Mouse (Mus musculus): ENCODE results near the gene Gm49373. TPM values are rescaled to one million over a fixed set of nuclear protein-coding genes. Genes with fewer than 3 reads are reported as not detected.
"Not testable (repeated sequence)": the region's sequence is repeated elsewhere in the genome, so short reads cannot be mapped to it uniquely, and the experiment has no call there.

Gm49373 gene
- polyA plus RNA-seq, 1 experiment, result 1.4 TPM

- H3K4me3 ChIP-seq (ENCODE audit: low read depth, low read length), result no peak overlapping the region
- H3K4me1 ChIP-seq (ENCODE audit: control insufficient read depth, insufficient read depth, low read length), result peaks cover 3% of the 10 kb centered on the region
- no peak overlapping the region for H3K9ac ChIP-seq (ENCODE audit: low read depth, poor library complexity, severe bottlenecking)
- H3K9me3 ChIP-seq (replicated peaks; ENCODE audit: control insufficient read depth, insufficient read depth, low read length, poor library complexity, severe bottlenecking), result no peaks in the 10 kb centered on the region
- TF ChIP-seq POLR2A (IDR thresholded peaks at IDR 0.05; ENCODE audit: insufficient read depth, low read length) (no peak), CTCF (IDR thresholded peaks at IDR 0.05; ENCODE audit: low read depth, low read length) (no peak), EP300 (IDR thresholded peaks at IDR 0.05; ENCODE audit: insufficient read depth, low read depth, low read length) (no peak)
- peak overlapping the region; percentile 20; the same call in 1 of the 2 replicates for H3K27ac ChIP-seq (ENCODE audit: insufficient read depth, low read length)
- no peaks in the 10 kb centered on the region for H3K36me3 ChIP-seq (ENCODE audit: control insufficient read depth, insufficient read depth, low read length, poor library complexity, severe bottlenecking)
- H3K27me3 ChIP-seq (ENCODE audit: control insufficient read depth, insufficient read depth, low read length, poor library complexity, severe bottlenecking), result no peaks in the 10 kb centered on the region
Observed at GRCm38 (mm10) chr9:21062928-21063327, 10.0 kb downstream of the Gm49373 start.

- H3K9me3 ChIP-seq (replicated peaks; ENCODE audit: control insufficient read depth, insufficient read depth, low read length, poor library complexity, severe bottlenecking), result no peaks in the 10 kb centered on the region
- no peaks in the 10 kb centered on the region for H3K36me3 ChIP-seq (ENCODE audit: control insufficient read depth, insufficient read depth, low read length, poor library complexity, severe bottlenecking)
- H3K27ac ChIP-seq (ENCODE audit: insufficient read depth, low read length), result no peak overlapping the region
- TF ChIP-seq EP300 (IDR thresholded peaks at IDR 0.05; ENCODE audit: insufficient read depth, low read depth, low read length) (no peak), POLR2A (IDR thresholded peaks at IDR 0.05; ENCODE audit: insufficient read depth, low read length) (no peak), CTCF (IDR thresholded peaks at IDR 0.05; ENCODE audit: low read depth, low read length) (no peak)
- H3K27me3 ChIP-seq (ENCODE audit: control insufficient read depth, insufficient read depth, low read length, poor library complexity, severe bottlenecking), result no peaks in the 10 kb centered on the region
- H3K4me1 ChIP-seq (ENCODE audit: control insufficient read depth, insufficient read depth, low read length), result no peaks in the 10 kb centered on the region
- H3K9ac ChIP-seq (ENCODE audit: low read depth, poor library complexity, severe bottlenecking), result no peak overlapping the region
- no peak overlapping the region for H3K4me3 ChIP-seq (ENCODE audit: low read depth, low read length)
Observed at GRCm38 (mm10) chr9:21051578-21051977, 21.3 kb downstream of the Gm49373 start.

- Histone ChIP-seq H3K27me3 (ENCODE audit: control insufficient read depth, insufficient read depth, low read length, poor library complexity, severe bottlenecking) (no peaks in the 10 kb centered on the region), H3K27ac (ENCODE audit: insufficient read depth, low read length) (no peak overlapping the region), H3K36me3 (ENCODE audit: control insufficient read depth, insufficient read depth, low read length, poor library complexity, severe bottlenecking) (no peaks in the 10 kb centered on the region), H3K9me3 (replicated peaks; ENCODE audit: control insufficient read depth, insufficient read depth, low read length, poor library complexity, severe bottlenecking) (no peaks in the 10 kb centered on the region), H3K9ac (ENCODE audit: low read depth, poor library complexity, severe bottlenecking) (no peak overlapping the region), H3K4me1 (ENCODE audit: control insufficient read depth, insufficient read depth, low read length) (no peaks in the 10 kb centered on the region), H3K4me3 (ENCODE audit: low read depth, low read length) (no peak overlapping the region)
- TF ChIP-seq POLR2A (IDR thresholded peaks at IDR 0.05; ENCODE audit: insufficient read depth, low read length) (no peak), EP300 (IDR thresholded peaks at IDR 0.05; ENCODE audit: insufficient read depth, low read depth, low read length) (no peak), CTCF (IDR thresholded peaks at IDR 0.05; ENCODE audit: low read depth, low read length) (no peak)
Observed at GRCm38 (mm10) chr9:21045235-21045634, 27.7 kb downstream of the Gm49373 start.

- H3K9ac ChIP-seq (ENCODE audit: low read depth, poor library complexity, severe bottlenecking); H3K27me3 ChIP-seq (ENCODE audit: control insufficient read depth, insufficient read depth, low read length, poor library complexity, severe bottlenecking); H3K36me3 ChIP-seq (ENCODE audit: control insufficient read depth, insufficient read depth, low read length, poor library complexity, severe bottlenecking): not testable (repeated sequence)
Observed at GRCm38 (mm10) chr9:21044785-21045184, 28.1 kb downstream of the Gm49373 start.

GRCm38 (mm10) chr9:21043563-21043962 lies 29.3 kb downstream of the Gm49373 start:
- no peak overlapping the region for H3K4me3 ChIP-seq (ENCODE audit: low read depth, low read length)
- H3K9ac ChIP-seq (ENCODE audit: low read depth, poor library complexity, severe bottlenecking), result no peak overlapping the region
- no peak overlapping the region for H3K27ac ChIP-seq (ENCODE audit: insufficient read depth, low read length)
- no peaks in the 10 kb centered on the region for H3K27me3 ChIP-seq (ENCODE audit: control insufficient read depth, insufficient read depth, low read length, poor library complexity, severe bottlenecking)
- no peaks in the 10 kb centered on the region for H3K4me1 ChIP-seq (ENCODE audit: control insufficient read depth, insufficient read depth, low read length)
- H3K36me3 ChIP-seq (ENCODE audit: control insufficient read depth, insufficient read depth, low read length, poor library complexity, severe bottlenecking), result no peaks in the 10 kb centered on the region
- TF ChIP-seq EP300 (IDR thresholded peaks at IDR 0.05; ENCODE audit: insufficient read depth, low read depth, low read length), result no peak
- TF ChIP-seq CTCF (IDR thresholded peaks at IDR 0.05; ENCODE audit: low read depth, low read length), result no peak
- no peak for TF ChIP-seq POLR2A (IDR thresholded peaks at IDR 0.05; ENCODE audit: insufficient read depth, low read length)
- H3K9me3 ChIP-seq (replicated peaks; ENCODE audit: control insufficient read depth, insufficient read depth, low read length, poor library complexity, severe bottlenecking), result no peaks in the 10 kb centered on the region

More at GRCm38 (mm10) chr9:21044785-21045184, 28.1 kb downstream of the Gm49373 start:
- not testable (repeated sequence) for H3K27ac ChIP-seq (ENCODE audit: insufficient read depth, low read length); H3K4me1 ChIP-seq (ENCODE audit: control insufficient read depth, insufficient read depth, low read length); H3K4me3 ChIP-seq (ENCODE audit: low read depth, low read length); H3K9me3 ChIP-seq (replicated peaks; ENCODE audit: control insufficient read depth, insufficient read depth, low read length, poor library complexity, severe bottlenecking)

- Histone ChIP-seq H3K27ac (ENCODE audit: insufficient read depth, low read length) (no peak overlapping the region), H3K9ac (ENCODE audit: low read depth, poor library complexity, severe bottlenecking) (no peak overlapping the region), H3K36me3 (ENCODE audit: control insufficient read depth, insufficient read depth, low read length, poor library complexity, severe bottlenecking) (no peaks in the 10 kb centered on the region), H3K4me3 (ENCODE audit: low read depth, low read length) (no peak overlapping the region), H3K9me3 (replicated peaks; ENCODE audit: control insufficient read depth, insufficient read depth, low read length, poor library complexity, severe bottlenecking) (no peaks in the 10 kb centered on the region), H3K4me1 (ENCODE audit: control insufficient read depth, insufficient read depth, low read length) (no peaks in the 10 kb centered on the region), H3K27me3 (ENCODE audit: control insufficient read depth, insufficient read depth, low read length, poor library complexity, severe bottlenecking) (no peaks in the 10 kb centered on the region)
- no peak for TF ChIP-seq CTCF (IDR thresholded peaks at IDR 0.05; ENCODE audit: low read depth, low read length)
Observed at GRCm38 (mm10) chr9:21041308-21041707, 31.6 kb downstream of the Gm49373 start.
